Mouse (Mus musculus): ENCODE results near the gene Tprgl. TPM values are rescaled to one million over a fixed set of nuclear protein-coding genes. Genes with fewer than 3 reads are reported as not detected.

Tprgl gene
- polyA plus RNA-seq, 1 experiment from 2014 or later = 171 TPM

DNA sequence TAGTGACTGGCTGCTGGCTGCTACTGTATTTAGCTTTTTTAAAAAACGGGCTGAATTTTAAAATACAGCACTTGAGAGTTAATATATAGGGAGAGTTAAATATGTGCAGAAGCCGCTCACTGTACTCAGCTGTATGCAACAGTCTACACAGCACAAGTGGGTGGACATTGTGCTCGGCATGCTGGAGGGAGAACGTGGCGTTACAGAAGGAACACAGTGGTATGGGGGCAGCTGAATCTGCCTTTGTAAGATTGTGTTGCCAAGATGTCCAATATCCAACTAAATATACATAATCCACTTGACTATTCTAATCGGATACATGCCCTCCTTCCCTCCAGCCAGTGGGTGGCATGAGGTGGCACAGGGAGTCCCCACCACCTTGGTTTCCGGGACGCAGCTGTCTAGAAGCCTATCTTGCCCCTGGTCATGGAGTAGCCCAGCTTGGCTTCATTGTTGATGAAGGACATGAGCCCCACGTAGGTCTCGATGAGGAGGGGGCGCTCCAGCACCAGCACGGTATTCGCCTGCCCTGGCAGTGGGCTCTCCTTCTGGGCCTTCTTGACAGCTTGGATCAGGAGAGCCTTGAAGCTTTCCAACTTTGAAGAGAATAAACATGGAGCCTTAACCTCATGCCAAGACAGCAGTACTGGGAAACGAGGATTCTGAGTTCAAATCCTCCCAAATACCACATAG, 2.4 kb downstream of the Tprgl start:
- Histone ChIP-seq H3K9me3 (no peaks in the 10 kb centered on the region), H3K9ac (replicated peaks) (no peak overlapping the region), H3K4me3 (no peak overlapping the region), H3K4me2 (replicated peaks) (no peak overlapping the region), H3K27ac (replicated peaks) (no peak overlapping the region), H3K36me3 (peaks cover 49% of the 10 kb centered on the region), H3K4me1 (peaks cover 19% of the 10 kb centered on the region), H3K27me3 (no peaks in the 10 kb centered on the region)
- no peak for ATAC-seq (replicated peaks)
- 91% methylated on average over 14 of the region's 14 CpGs for WGBS

GRCm38 (mm10) chr4:154156050-154156449, 4.4 kb downstream of the Tprgl start:
- peaks cover 12% of the 10 kb centered on the region for H3K4me1 ChIP-seq
- H3K9me3 ChIP-seq = no peaks in the 10 kb centered on the region
- no peak for ATAC-seq (replicated peaks)
- no peak overlapping the region for H3K4me2 ChIP-seq (replicated peaks)
- H3K27me3 ChIP-seq = no peaks in the 10 kb centered on the region
- peaks cover 68% of the 10 kb centered on the region for H3K36me3 ChIP-seq
- no peak overlapping the region for H3K9ac ChIP-seq (replicated peaks)
- H3K27ac ChIP-seq (replicated peaks) = no peak overlapping the region
- H3K4me3 ChIP-seq = no peak overlapping the region
- WGBS = 81% methylated on average over 7 of the region's 7 CpGs

DNA sequence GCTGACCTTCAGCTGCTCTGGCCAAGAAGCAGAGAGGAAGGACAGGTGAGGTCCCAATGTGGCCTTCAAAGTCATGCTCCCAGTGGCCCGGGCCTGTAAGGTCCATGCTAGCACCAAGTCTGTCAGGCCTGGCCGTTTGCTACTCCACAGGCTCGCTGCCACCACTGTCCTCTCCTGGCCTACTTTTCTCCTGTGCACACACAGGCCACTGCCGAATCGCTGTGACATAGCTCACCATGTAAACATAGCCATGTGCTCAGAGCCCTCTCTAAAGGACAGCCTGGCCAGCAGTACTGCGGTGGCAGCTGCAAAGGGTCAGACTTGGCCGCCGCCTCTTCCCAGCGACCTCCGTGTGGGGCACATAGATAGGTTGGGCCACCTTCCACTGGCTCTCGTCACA, 6.4 kb downstream of the Tprgl start:
- peaks cover 82% of the 10 kb centered on the region for H3K36me3 ChIP-seq
- H3K4me2 ChIP-seq (replicated peaks) = no peak overlapping the region
- no peak overlapping the region for H3K9ac ChIP-seq (replicated peaks)
- ATAC-seq (replicated peaks) = no peak
- 76% methylated on average over 11 of the region's 11 CpGs for WGBS
- H3K27me3 ChIP-seq = no peaks in the 10 kb centered on the region
- H3K4me3 ChIP-seq = no peak overlapping the region
- H3K9me3 ChIP-seq = no peaks in the 10 kb centered on the region
- H3K4me1 ChIP-seq = peaks cover 3% of the 10 kb centered on the region
- no peak overlapping the region for H3K27ac ChIP-seq (replicated peaks)

DNA sequence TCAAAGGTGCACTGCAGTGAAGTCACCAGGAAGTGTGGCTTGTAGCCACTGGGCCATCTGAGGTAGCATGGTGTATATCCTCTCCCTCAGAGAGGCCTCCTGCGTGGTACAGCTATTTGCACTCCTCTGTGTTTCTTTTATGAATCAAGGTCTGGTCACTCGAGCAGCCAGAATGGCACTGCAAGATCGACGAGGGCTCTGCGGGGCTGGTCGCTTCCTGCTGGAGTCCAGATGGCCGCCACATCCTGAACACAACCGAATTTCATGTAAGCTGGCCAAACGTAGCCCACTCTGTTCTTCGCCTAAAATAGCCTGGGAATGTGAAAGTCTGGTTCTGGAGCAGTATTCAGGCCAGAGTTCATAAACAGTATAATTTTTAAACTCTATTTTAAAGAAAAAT, 14.1 kb downstream of the Tprgl start:
- Histone ChIP-seq H3K27me3 (peaks cover 2% of the 10 kb centered on the region; the same call in 1 of the 2 replicates), H3K4me1 (peaks cover 20% of the 10 kb centered on the region), H3K4me3 (no peak overlapping the region), H3K27ac (replicated peaks) (no peak overlapping the region), H3K9me3 (no peaks in the 10 kb centered on the region), H3K4me2 (replicated peaks) (no peak overlapping the region), H3K9ac (replicated peaks) (no peak overlapping the region), H3K36me3 (peaks cover 35% of the 10 kb centered on the region; the same call in 1 of the 2 replicates)
- 86% methylated on average over 10 of the region's 10 CpGs for WGBS
- ATAC-seq (replicated peaks) = no peak

GRCm38 (mm10) chr4:154144712-154145111, 15.8 kb downstream of the Tprgl start:
- Histone ChIP-seq H3K4me1 (peaks cover 36% of the 10 kb centered on the region), H3K9ac (replicated peaks) (no peak overlapping the region), H3K9me3 (no peaks in the 10 kb centered on the region), H3K4me3 (no peak overlapping the region), H3K36me3 (peaks cover 21% of the 10 kb centered on the region; the same call in 1 of the 2 replicates), H3K27me3 (peaks cover 18% of the 10 kb centered on the region; the same call in 1 of the 2 replicates), H3K27ac (replicated peaks) (no peak overlapping the region), H3K4me2 (replicated peaks) (no peak overlapping the region)
- WGBS = 79% methylated on average over 3 of the region's 3 CpGs
- ATAC-seq (replicated peaks) = no peak

GRCm38 (mm10) chr4:154142211-154143040, 18.0 kb downstream of the Tprgl start, which contains the start of gene Wrap73:
Gene Wrap73, plus strand, starts transcription at chr4:154142372.
- peak within 1 kb of the TSS; percentile 94 for H3K4me2 ChIP-seq (replicated peaks)
- H3K4me3 ChIP-seq = peak within 1 kb of the TSS; percentile 75
- H3K27me3 ChIP-seq = peaks cover 40% of the 10 kb centered on the region
- peak within 1 kb of the TSS; percentile 75 for H3K9ac ChIP-seq (replicated peaks)
- ATAC-seq (replicated peaks) = peak; percentile 94
- no peaks in the 10 kb centered on the region for H3K9me3 ChIP-seq
- H3K27ac ChIP-seq (replicated peaks) = peak within 1 kb of the TSS; percentile 85
- under 1% methylated on average over 48 of the region's 49 CpGs for WGBS
- peaks cover 41% of the 10 kb centered on the region for H3K4me1 ChIP-seq
- peaks cover 8% of the 10 kb centered on the region; the same call in 1 of the 2 replicates for H3K36me3 ChIP-seq

DNA sequence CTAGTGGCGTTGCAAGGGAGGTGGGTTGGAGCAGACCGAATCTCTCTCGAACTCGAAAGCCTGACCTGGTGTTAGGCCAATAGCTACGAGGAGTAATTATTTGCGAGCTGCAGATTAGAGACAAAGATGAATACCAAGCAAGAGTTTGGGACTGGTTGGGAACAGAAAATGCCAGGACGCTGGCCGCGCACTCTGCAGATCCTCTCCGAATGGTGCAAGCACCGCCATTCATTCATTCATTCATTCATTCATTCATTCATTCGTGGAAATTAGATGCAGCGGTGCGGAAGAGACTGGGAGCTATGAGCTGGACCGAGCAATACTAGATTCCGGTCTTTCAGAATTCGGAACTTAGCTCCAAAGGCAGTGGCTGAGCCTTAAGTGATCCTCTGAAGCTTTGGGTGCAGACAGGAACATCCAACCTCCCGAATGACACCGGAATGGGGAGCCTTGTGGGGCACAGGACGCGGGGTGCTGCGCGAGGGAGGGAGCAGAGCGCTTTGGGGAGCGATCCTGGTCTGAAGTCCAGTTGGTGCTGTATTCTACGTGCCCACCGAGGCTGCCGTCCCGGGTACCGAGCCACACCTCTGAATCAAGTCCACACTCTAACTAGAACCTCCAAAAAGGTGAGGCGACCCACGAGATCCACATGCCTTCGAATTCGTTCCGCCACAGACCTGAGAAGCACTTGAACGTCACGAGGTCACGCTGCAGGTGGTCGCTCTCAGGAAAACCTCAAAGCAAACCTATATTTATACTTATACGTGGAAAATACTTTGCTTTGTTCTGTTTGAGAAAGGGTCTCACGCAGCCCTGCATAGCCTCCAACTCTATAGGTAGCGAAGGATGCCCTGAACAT, 19.2 kb downstream of the Tprgl start:
- Histone ChIP-seq H3K27me3 (peaks cover 50% of the 10 kb centered on the region), H3K27ac (replicated peaks) (no peak overlapping the region), H3K9me3 (no peaks in the 10 kb centered on the region), H3K4me2 (replicated peaks) (peak overlapping the region; percentile 26), H3K4me1 (peaks cover 41% of the 10 kb centered on the region), H3K4me3 (peak overlapping the region; percentile 45), H3K36me3 (peaks cover 2% of the 10 kb centered on the region; the same call in 1 of the 2 replicates), H3K9ac (replicated peaks) (no peak overlapping the region)
- 1% methylated on average over 42 of the region's 42 CpGs for WGBS
- ATAC-seq (replicated peaks) = no peak

- under 1% methylated on average over 46 of the region's 46 CpGs for WGBS
- H3K9me3 ChIP-seq = no peaks in the 10 kb centered on the region
- ATAC-seq (replicated peaks) = no peak
Observed at GRCm38 (mm10) chr4:154140213-154141008, 20.1 kb downstream of the Tprgl start.

GRCm38 (mm10) chr4:154140182-154140212, 20.5 kb downstream of the Tprgl start, which contains the start of gene Trp73:
Gene Trp73, minus strand, starts transcription at chr4:154140208.
- WGBS = 0% methylated on average over 4 of the region's 4 CpGs
- no peak for ATAC-seq (replicated peaks)
- peaks cover 60% of the 10 kb centered on the region for H3K27me3 ChIP-seq
- no peak within 1 kb of the TSS for H3K27ac ChIP-seq (replicated peaks)
- H3K4me1 ChIP-seq = peaks cover 41% of the 10 kb centered on the region
- peak within 1 kb of the TSS; percentile 94 for H3K4me2 ChIP-seq (replicated peaks)
- H3K4me3 ChIP-seq = peak within 1 kb of the TSS; percentile 45
- H3K9me3 ChIP-seq = no peaks in the 10 kb centered on the region
- no peaks in the 10 kb centered on the region for H3K36me3 ChIP-seq
- H3K9ac ChIP-seq (replicated peaks) = peak within 1 kb of the TSS; percentile 43

More at GRCm38 (mm10) chr4:154140213-154141008, 20.1 kb downstream of the Tprgl start:
- H3K4me2 ChIP-seq (replicated peaks) = peak overlapping the region; percentile 94
- no peaks in the 10 kb centered on the region for H3K36me3 ChIP-seq
- H3K4me3 ChIP-seq = peak overlapping the region; percentile 45
- peak overlapping the region; percentile 43 for H3K9ac ChIP-seq (replicated peaks)
- H3K4me1 ChIP-seq = peaks cover 41% of the 10 kb centered on the region
- H3K27me3 ChIP-seq = peaks cover 58% of the 10 kb centered on the region
- no peak overlapping the region for H3K27ac ChIP-seq (replicated peaks)

GRCm38 (mm10) chr4:154139671-154140181, 20.7 kb downstream of the Tprgl start:
- Histone ChIP-seq H3K4me1 (peaks cover 41% of the 10 kb centered on the region), H3K4me3 (peak overlapping the region; percentile 45), H3K27ac (replicated peaks) (no peak overlapping the region), H3K9ac (replicated peaks) (peak overlapping the region; percentile 43), H3K27me3 (peaks cover 60% of the 10 kb centered on the region), H3K9me3 (no peaks in the 10 kb centered on the region), H3K4me2 (replicated peaks) (peak overlapping the region; percentile 94), H3K36me3 (no peaks in the 10 kb centered on the region)
- ATAC-seq (replicated peaks) = no peak
- WGBS = under 1% methylated on average over 53 of the region's 59 CpGs

DNA sequence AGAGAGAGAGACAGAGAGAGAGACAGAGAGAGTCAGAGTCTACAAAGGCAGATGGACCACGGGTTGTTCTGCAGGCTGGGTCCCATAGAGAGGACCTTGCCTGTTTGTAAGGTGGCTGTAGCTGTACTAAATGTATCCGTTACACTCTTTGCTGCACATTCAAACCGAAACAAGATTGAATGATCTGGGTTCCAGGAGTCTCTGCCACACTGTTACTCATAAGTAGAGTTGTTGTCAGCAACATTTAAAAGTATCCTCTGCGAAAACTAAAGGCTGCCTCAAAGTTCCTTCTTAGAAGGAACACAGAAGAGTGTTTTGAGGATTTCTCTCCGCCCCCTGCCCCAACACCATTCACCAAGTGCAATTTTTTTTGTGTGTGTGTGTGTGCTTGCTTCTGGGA, 23.3 kb downstream of the Tprgl start:
- no peak overlapping the region for H3K9ac ChIP-seq (replicated peaks)
- H3K9me3 ChIP-seq = no peaks in the 10 kb centered on the region
- peaks cover 66% of the 10 kb centered on the region for H3K27me3 ChIP-seq
- H3K36me3 ChIP-seq = no peaks in the 10 kb centered on the region
- no peak overlapping the region for H3K27ac ChIP-seq (replicated peaks)
- no peak for ATAC-seq (replicated peaks)
- peaks cover 28% of the 10 kb centered on the region for H3K4me1 ChIP-seq
- WGBS = 59% methylated on average over 5 of the region's 5 CpGs
- no peak overlapping the region for H3K4me3 ChIP-seq
- no peak overlapping the region for H3K4me2 ChIP-seq (replicated peaks)
